In genomic region chr8:4678908-4679545, GRCm38 (mm10) we compare ENCODE assay signal across 8 mouse cellular contexts.
DNase-seq lines count a peak whose midpoint lies in the region; ATAC-seq and TF ChIP-seq lines count a peak whose summit lies in the region.

No protein-coding gene starts in this region.

- intact Hi-C loops in heart, postnatal 36 days (cut with DNase I) = loop anchor here (5.0 to 10.0 kb wide), 6 partner anchors 98 to 1057 kb away; partner anchors contain the start of genes Ccl25, Cers4, Ctxn1 and Elavl1

- WGBS in heart, embryonic 10.5 days = 78% methylated on average over 8 of the region's 8 CpGs
- 79% methylated on average over 8 of the region's 8 CpGs for WGBS in hindbrain, embryonic 12.5 days
- 69% methylated on average over 8 of the region's 8 CpGs for WGBS in liver, embryonic 13.5 days (ENCODE audit: insufficient replicate concordance)

- no peaks in the 10 kb centered on the region for H3K27me3 ChIP-seq in heart, embryonic 10.5 days (ENCODE audit: insufficient read depth, poor library complexity, severe bottlenecking)
- no peaks in the 10 kb centered on the region for H3K27me3 ChIP-seq in C2C12 (ENCODE audit: control insufficient read depth, insufficient read depth, insufficient read length)
- H3K27me3 ChIP-seq in hindbrain, embryonic 12.5 days = no peaks in the 10 kb centered on the region
- no peaks in the 10 kb centered on the region for H3K27me3 ChIP-seq in liver, embryonic 13.5 days

- peak; percentile 1; the same call in 1 of the 2 replicates for ATAC-seq in hindbrain, embryonic 12.5 days (ENCODE audit: low FRiP score)
- no peak for ATAC-seq in liver, embryonic 13.5 days (ENCODE audit: low read depth)

- H3K79me3 ChIP-seq in C2C12 (ENCODE audit: low read depth) = no peaks in the 10 kb centered on the region

- no peaks in the 10 kb centered on the region for H3K79me2 ChIP-seq in C2C12 (ENCODE audit: control insufficient read depth, insufficient read depth)

- H3K36me3 ChIP-seq in heart, embryonic 10.5 days = no peaks in the 10 kb centered on the region
- H3K36me3 ChIP-seq in C2C12 (ENCODE audit: control insufficient read depth, insufficient read depth) = no peaks in the 10 kb centered on the region
- H3K36me3 ChIP-seq in hindbrain, embryonic 12.5 days = no peaks in the 10 kb centered on the region
- H3K36me3 ChIP-seq in liver, embryonic 13.5 days = no peaks in the 10 kb centered on the region

- peak overlapping the region; percentile 95 for H3K27ac ChIP-seq in heart, embryonic 10.5 days
- H3K27ac ChIP-seq in hindbrain, embryonic 12.5 days = peak overlapping the region; percentile 98; the same call in 1 of the 2 replicates
- 0 out of 2 replicates have a peak overlapping the region, but pooled peaks have one; percentile 87 for H3K27ac ChIP-seq in liver, embryonic 13.5 days

- no peak for TF ChIP-seq CTCF in C2C12 (IDR thresholded peaks at IDR 0.05; ENCODE audit: control insufficient read depth, insufficient read depth, insufficient read length)

- no peak overlapping the region for H3ac ChIP-seq in C2C12 (ENCODE audit: control insufficient read depth, insufficient read length, low read depth)

- H3K4me1 ChIP-seq in heart, embryonic 10.5 days = no peaks in the 10 kb centered on the region
- H3K4me1 ChIP-seq in hindbrain, embryonic 12.5 days = peaks cover 5% of the 10 kb centered on the region
- H3K4me1 ChIP-seq in liver, embryonic 13.5 days (replicated peaks) = peaks cover 17% of the 10 kb centered on the region

- H3K4me2 ChIP-seq in hindbrain, embryonic 12.5 days (replicated peaks) = peak overlapping the region; percentile 56
- peak overlapping the region; percentile 90 for H3K4me2 ChIP-seq in liver, embryonic 13.5 days

- H3K9me3 ChIP-seq in heart, embryonic 10.5 days = peaks cover 10% of the 10 kb centered on the region; the same call in 1 of the 2 replicates
- H3K9me3 ChIP-seq in hindbrain, embryonic 12.5 days (replicated peaks) = peaks cover 5% of the 10 kb centered on the region; the same call in 1 of the 2 replicates
- peaks cover 11% of the 10 kb centered on the region; the same call in 1 of the 2 replicates for H3K9me3 ChIP-seq in liver, embryonic 13.5 days (replicated peaks)

- no peak for DNase-seq in heart, embryonic 10.5 days (ENCODE audit: low spot score)
- no peak for DNase-seq in heart, postnatal 36 days
- peak; percentile 7 to 12 for DNase-seq in cerebellum, postnatal 36 days
- no peak for DNase-seq in liver, embryonic 13.5 days
- DNase-seq in right cerebral cortex, adult 2 months (ENCODE audit: low spot score in 2 of 2) = peak; percentile 5 to 13
- no peak for DNase-seq in ovary, postnatal 36 days (ENCODE audit: low spot score)

- H3K9ac ChIP-seq in hindbrain, embryonic 12.5 days = peak overlapping the region; percentile 68; the same call in 1 of the 2 replicates
- no peak overlapping the region for H3K9ac ChIP-seq in liver, embryonic 13.5 days

- H3K4me3 ChIP-seq in heart, embryonic 10.5 days = peak overlapping the region; percentile 66
- H3K4me3 ChIP-seq in C2C12 (ENCODE audit: insufficient read depth, poor library complexity, severe bottlenecking) = peak overlapping the region; percentile 55
- peak overlapping the region; percentile 67 for H3K4me3 ChIP-seq in hindbrain, embryonic 12.5 days
- H3K4me3 ChIP-seq in liver, embryonic 13.5 days (replicated peaks) = peak overlapping the region; percentile 70

TF ChIP-seq in C2C12, 6 proteins besides CTCF, POLR2A, EP300 and RAD21:
- TF ChIP-seq MAX (IDR thresholded peaks at IDR 0.05) (no peak), MYOD1 (IDR thresholded peaks at IDR 0.05; ENCODE audit: control insufficient read depth, insufficient read length, low read depth) (no peak), FOSL1 (IDR thresholded peaks at IDR 0.05; ENCODE audit: insufficient read depth, low read length, poor library complexity, severe bottlenecking) (no peak), USF1 (IDR thresholded peaks at IDR 0.05; ENCODE audit: low read depth) (no peak), CEBPB (IDR thresholded peaks at IDR 0.05; ENCODE audit: low read depth) (no peak), MYOG (IDR thresholded peaks at IDR 0.05; ENCODE audit: control insufficient read depth, extremely low read depth, insufficient read length) (no peak)

Comparison
In these comparisons a context has a peak if more than half of its experiments do, and no peak if none do; other contexts are left out.
1. DNase-seq: peak in cerebellum, postnatal 36 days (2 of 2) and right cerebral cortex, adult 2 months (2 of 2); none in heart, embryonic 10.5 days (single experiment), heart, postnatal 36 days (0 of 2), liver, embryonic 13.5 days (single experiment) and ovary, postnatal 36 days (single experiment).
2. Peak in every context shown above with its lines, with median percentiles within 50 percentile points of each other: H3K27ac ChIP-seq and H3K4me3 ChIP-seq.